Mouse (Mus musculus): ENCODE measurements around the gene Rnf186.

- TF ChIP-seq CTCF (IDR thresholded peaks at IDR 0.05; ENCODE audit: control insufficient read depth, insufficient read depth, low read length) (peak; percentile 84), POLR2A (IDR thresholded peaks at IDR 0.05; ENCODE audit: borderline replicate concordance, control insufficient read depth, low read depth, low read length) (no peak)
Observed at GRCm38 (mm10) chr4:138943730-138944129, 23.2 kb upstream of the Rnf186 start.

All from bone marrow, adult 2 months (tissue).